15 mouse cellular contexts compared by ENCODE assay signal in the genomic region with DNA sequence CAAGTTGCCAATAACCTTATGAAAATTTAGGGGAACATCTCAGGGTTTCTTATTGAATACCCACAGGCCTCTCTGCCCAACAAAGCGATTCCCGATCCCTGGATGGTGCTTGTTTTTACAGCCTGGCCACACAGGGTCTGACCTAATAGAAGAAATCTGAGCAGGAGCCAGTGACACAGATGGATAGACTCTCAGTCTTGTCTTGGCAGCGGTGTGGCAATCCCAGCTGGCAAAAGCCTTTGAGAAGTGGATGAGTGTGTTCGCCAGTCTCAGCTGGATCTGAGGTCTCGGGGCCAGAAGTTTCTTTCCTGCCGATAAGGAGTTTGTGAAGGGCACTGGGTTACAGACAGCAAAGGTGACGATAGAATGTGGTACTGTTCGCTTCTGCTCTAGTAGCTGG.
DNase-seq lines count a peak whose midpoint lies in the region; TF ChIP-seq lines count a peak whose summit lies in the region.
"Had no signal": no experiment of that assay in that cellular context is flagged by ENCODE, and none has a peak within 500 bp of the region (broad histone marks: within the 10 kb centered on the region; RNA-seq: fewer than 3 reads in every experiment).

No protein-coding gene starts in this region.

- intact Hi-C loops in gastrocnemius, postnatal 14 days (cut with DNase I; ENCODE audit: low total_unique reads): no loop called here

- no peak overlapping the region for H3K4me3 ChIP-seq in lung, adult 2 months (replicated peaks; ENCODE audit: extremely low read depth, low read depth, low read length)
- H3K4me3 ChIP-seq: limb, embryonic 15.5 days; neural tube, embryonic 12.5 days had no signal

- no peak for TF ChIP-seq CTCF in lung, adult 2 months (IDR thresholded peaks at IDR 0.05; ENCODE audit: insufficient read depth, low read length)

- H3K4me1 ChIP-seq in lung, adult 2 months (ENCODE audit: control insufficient read depth, insufficient read depth, low read length): no peaks in the 10 kb centered on the region
- H3K4me1 ChIP-seq: limb, embryonic 15.5 days; neural tube, embryonic 12.5 days had no signal

- TF ChIP-seq POLR2A in lung, adult 2 months (IDR thresholded peaks at IDR 0.05; ENCODE audit: borderline replicate concordance, extremely low read depth, low read depth, low read length): no peak

- DNase-seq in gastrocnemius, postnatal 14 days: peak; percentile 11
- no peak for DNase-seq in gastrocnemius, postnatal 10 days
- DNase-seq in lung, postnatal 10 days: peak; percentile 34
- no peak for DNase-seq in lung, adult 2 months
- DNase-seq in cerebellum, adult 9-11 months: peak; percentile 14
- peak; percentile 0 for DNase-seq in lung, postnatal 25 days (ENCODE audit: low spot score)
- no peak for DNase-seq in T-cell, adult 2 months (ENCODE audit: low spot score)
- DNase-seq in layer of hippocampus, postnatal 14 days (ENCODE audit: low spot score in 2 of 2): no peak
- DNase-seq: B cell, adult 2 months; kidney, adult 11 months; layer of hippocampus, postnatal 36 days; spleen, adult 18-20 months; thymus, postnatal 25 days had no signal

- WGBS in lung, adult 2 months: 76% methylated on average over 8 of the region's 8 CpGs

Comparison
In these comparisons a context has a peak if more than half of its experiments do, and no peak if none do; other contexts are left out.
1. DNase-seq: peak in gastrocnemius, postnatal 14 days (single experiment), lung, postnatal 10 days (single experiment), cerebellum, adult 9-11 months (single experiment) and lung, postnatal 25 days (single experiment); none in gastrocnemius, postnatal 10 days (single experiment), lung, adult 2 months (single experiment), T-cell, adult 2 months (single experiment) and layer of hippocampus, postnatal 14 days (0 of 2).